Mouse (Mus musculus) heart, embryonic 12.5 days (tissue): Measurements from ENCODE around the gene Igfn1. TPM values are rescaled to one million over a fixed set of nuclear protein-coding genes. Genes with fewer than 3 reads are reported as not detected.

Experiments used
- polyA plus RNA-seq: library from polyadenylated mRNA; unstranded; fragments of >200 nt; fragmentation: Nextera tagmentation; extraction: Ambion mirVana; gene quantifications from 2 replicates; pipeline ENCODE4 v1.2.1, GENCODE M21; 2016

Gene Igfn1
- polyA plus RNA-seq, 1 experiment from 2014 or later: 0.06 TPM

Other genes with a start within 250 kb of the Igfn1 start
- 73.0 and 74.1 TPM in 2 replicates for gene Phlda3, start 240.2 kb downstream of the Igfn1 start, polyA plus RNA-seq
- 3,113 and 3,172 TPM in 2 replicates for gene Tnni1, start 226.9 kb downstream of the Igfn1 start, polyA plus RNA-seq
- 3.0 and 3.3 TPM in 2 replicates for gene Lad1, start 187.7 kb downstream of the Igfn1 start, polyA plus RNA-seq
- gene Tnnt2, start 170.0 kb downstream of the Igfn1 start, polyA plus RNA-seq: 5,319 and 5,490 TPM in 2 replicates
- gene Pkp1, start 87.1 kb downstream of the Igfn1 start, polyA plus RNA-seq: 0.04 and 0.08 TPM in 2 replicates
- gene Tmem9, start 1.8 kb upstream of the Igfn1 start, polyA plus RNA-seq: 126 and 131 TPM in 2 replicates
- gene Ascl5, start 44.5 kb upstream of the Igfn1 start, polyA plus RNA-seq: not detected in 2 replicates
- 0.57 and 0.78 TPM in 2 replicates for gene Cacna1s, start 46.4 kb upstream of the Igfn1 start, polyA plus RNA-seq
- 3.3 and 3.4 TPM in 2 replicates for gene Kif21b, start 125.0 kb upstream of the Igfn1 start, polyA plus RNA-seq
- not detected in 2 replicates for gene Mroh3, start 206.5 kb upstream of the Igfn1 start, polyA plus RNA-seq
- 1.3 and 1.6 TPM in 2 replicates for gene Inava, start 227.9 kb upstream of the Igfn1 start, polyA plus RNA-seq